Mouse (Mus musculus) large intestine, adult 2 months (tissue): ENCODE data around the gene Olfr1391. TPM values are rescaled to one million over a fixed set of nuclear protein-coding genes. Genes with fewer than 3 reads are reported as not detected.
"Not testable (repeated sequence)": the region's sequence is repeated elsewhere in the genome, so short reads cannot be mapped to it uniquely, and the experiment has no call there.

ENCODE experiments used
- DNase-seq: peaks from one replicate; pipeline ENCODE4 v3.0.0-alpha.2; 2012; ENCODE audit warnings: low read depth, low spot score
- WGBS: fragments of 180-500 bp; shearing (Covaris S2); methylation state at CpG from one replicate; pipeline ENCODE4 v1.1.7; 2018; 5-methylcytosine and 5-hydroxymethylcytosine counted together
- polyA plus RNA-seq: library from polyadenylated mRNA; depleted of rRNA; stranded (reverse); fragments of >200 nt; gene quantifications from 2 replicates; pipeline ENCODE4 v1.2.3, GENCODE M21; 2012; rRNA removed

Olfr1391 gene
- polyA plus RNA-seq, result not detected in 2 replicates

DNA sequence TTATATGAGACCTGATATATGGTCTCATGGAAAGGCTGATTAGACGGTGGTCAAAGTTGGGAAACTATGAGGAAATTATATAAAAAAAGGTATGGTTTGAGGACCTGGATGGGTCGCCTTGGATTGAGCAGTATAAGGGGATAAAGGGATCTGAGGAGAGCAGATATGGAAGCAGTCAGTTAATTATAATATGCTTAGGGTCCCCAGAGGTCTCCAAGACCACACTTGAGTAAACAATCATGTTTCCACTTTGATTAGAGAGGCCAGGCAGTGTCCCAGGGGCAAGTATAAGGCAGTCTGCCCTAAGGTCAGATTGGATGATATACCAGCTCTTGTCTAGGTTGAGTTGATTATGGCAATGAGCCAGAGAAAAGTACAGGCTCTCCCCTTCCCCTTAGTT is at the start of gene Olfr1391:
TSS of gene Olfr1391 (plus strand) at position 301 of the 400 bp plus-strand sequence.
- WGBS, result 69% methylated on average over 2 of the region's 2 CpGs
- no peak for DNase-seq

DNA sequence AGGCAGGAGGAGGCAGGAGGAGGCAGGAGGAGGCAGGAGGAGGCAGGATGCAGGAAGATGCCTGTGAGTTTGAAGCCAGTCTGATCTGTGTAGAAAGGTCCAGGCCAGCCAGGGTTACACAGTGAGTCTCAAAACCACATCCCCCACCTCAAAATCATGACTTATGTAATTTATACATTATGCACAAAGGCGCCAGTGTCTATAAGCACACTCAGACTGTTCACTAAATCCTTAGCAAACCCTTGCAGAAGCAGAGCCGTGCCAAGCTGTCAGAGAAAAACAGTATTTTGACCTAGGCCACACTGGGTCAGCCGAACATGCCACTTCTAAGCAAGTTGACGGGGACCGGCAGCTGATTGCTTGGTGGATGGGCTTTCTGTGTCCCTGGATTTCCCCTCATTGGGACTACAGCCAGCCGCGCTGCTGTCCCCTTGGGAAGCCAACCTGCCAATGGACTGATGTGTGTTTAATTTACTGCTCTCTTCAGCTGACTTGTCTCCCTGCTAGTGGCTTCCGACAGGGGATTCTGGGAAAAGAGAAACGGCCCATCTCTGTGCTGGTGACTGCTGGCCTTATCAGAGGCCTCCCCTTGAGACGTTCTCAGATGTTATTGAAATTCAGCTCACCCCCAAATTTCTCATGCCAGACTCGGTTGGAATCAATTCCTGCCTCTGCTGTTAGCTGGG is 48.6 kb upstream of the Olfr1391 start:
- 75% methylated on average over 11 of the region's 11 CpGs for WGBS
- no peak for DNase-seq

DNA sequence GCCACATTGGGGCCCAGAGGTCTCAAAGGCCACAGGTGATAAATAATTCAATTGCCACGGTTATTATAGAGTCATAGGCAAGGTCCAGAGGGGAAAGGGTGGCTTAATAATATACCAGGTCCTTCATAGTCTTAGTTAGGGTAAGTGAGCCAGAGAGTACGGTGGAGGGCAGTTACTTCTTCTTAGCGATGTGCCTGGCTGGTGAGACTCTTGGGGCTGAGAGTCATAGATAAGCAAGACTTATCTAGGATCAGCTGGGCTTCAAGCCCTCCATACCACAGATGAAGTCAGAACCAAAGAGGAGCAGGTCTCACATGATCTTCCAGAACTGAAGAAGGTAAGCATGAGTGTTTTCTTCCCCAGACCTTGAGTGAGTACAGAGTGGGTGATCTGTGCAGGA is 44.3 kb upstream of the Olfr1391 start, which contains the start of gene Olfr1393:
TSS of gene Olfr1393 (plus strand) at position 83 of the 400 bp plus-strand sequence.
- 70% methylated on average over 3 of the region's 3 CpGs for WGBS
- DNase-seq, result no peak

GRCm38 (mm10) chr11:49284982-49285381 is 37.6 kb upstream of the Olfr1391 start, which contains the start of gene Olfr1392:
TSS of gene Olfr1392 (plus strand) at chr11:49285282.
- not testable (repeated sequence) for DNase-seq
- 24% methylated on average over 1 of the region's 1 CpGs for WGBS

DNA sequence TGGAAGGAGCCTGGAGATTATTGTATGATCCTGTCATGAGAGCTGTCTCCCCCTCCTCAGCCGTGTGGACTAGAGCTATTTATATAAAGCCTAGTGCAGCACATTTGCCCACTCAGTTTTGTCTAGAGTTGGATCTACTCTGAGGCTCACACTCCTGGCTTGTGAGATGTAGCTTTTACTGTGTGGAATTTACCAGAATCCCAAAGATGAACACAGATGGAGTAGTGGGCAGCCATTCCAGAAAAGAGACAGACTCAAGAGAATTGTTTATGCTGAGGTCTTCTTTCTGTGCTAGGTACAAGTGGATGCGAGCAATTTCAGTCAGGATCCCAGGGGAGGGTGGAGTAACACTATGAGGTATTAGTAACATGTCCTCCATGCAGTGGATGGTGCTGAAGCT is 35.3 kb upstream of the Olfr1391 start:
- WGBS, result 64% methylated on average over 2 of the region's 2 CpGs
- no peak for DNase-seq

GRCm38 (mm10) chr11:49292777-49293176 is 29.8 kb upstream of the Olfr1391 start:
- WGBS, result 75% methylated on average over 3 of the region's 3 CpGs

DNA sequence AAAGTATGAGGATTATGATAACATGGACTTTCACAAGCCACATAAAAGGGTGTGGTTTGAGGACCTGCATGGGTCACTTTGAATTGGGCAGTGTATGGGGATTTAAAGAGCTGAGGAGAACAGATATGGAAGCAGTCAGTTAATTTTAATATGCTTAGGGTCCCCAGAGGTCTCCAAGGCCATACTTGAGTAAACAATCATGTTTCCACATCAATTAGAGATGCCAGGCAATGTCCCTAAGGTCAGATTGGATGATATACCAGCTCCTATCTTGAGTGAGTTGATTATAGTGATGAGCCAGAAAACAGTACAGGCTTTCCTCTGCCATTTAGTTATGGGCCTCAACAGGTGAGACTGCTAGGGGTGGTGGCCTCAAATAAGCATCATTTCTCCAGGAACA is 18.1 kb upstream of the Olfr1391 start, which contains the start of gene Olfr10:
TSS of gene Olfr10 (plus strand) at position 301 of the 400 bp plus-strand sequence.
- no peak for DNase-seq

More at GRCm38 (mm10) chr11:49292777-49293176, 29.8 kb upstream of the Olfr1391 start:
- no peak for DNase-seq

DNA sequence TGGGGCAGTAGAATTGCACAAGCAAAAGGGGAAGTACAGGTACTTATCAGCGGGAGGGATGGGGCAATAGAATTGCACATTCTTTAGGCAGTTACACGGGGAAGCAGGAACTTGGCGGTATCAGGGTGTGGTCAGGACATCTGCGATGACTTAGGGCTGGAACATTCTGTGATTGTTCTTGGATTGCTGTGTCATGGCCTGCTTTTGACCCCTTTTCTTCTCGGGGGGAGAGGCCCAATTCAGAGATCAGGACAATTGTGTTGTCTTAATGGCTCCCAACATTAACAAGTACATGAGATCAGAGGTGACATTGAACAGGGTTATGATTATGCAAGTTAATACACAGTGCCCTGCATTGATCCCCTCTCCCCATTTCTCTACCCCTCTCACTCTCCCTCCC is 14.0 kb upstream of the Olfr1391 start:
- not testable (repeated sequence) for DNase-seq
- WGBS, result 39% methylated on average over 5 of the region's 5 CpGs

- no peak for DNase-seq
- WGBS, result 77% methylated on average over 3 of the region's 3 CpGs
These were observed 4.2 kb downstream of the Olfr1391 start for GRCm38 (mm10) chr11:49326726-49327125.

- 66% methylated on average over 1 of the region's 1 CpGs for WGBS
- no peak for DNase-seq
These were observed 7.1 kb downstream of the Olfr1391 start for GRCm38 (mm10) chr11:49329686-49330085.

- no peak for DNase-seq
- WGBS, result 82% methylated on average over 1 of the region's 1 CpGs
These were observed 12.3 kb downstream of the Olfr1391 start, which contains the start of gene Olfr1390 for GRCm38 (mm10) chr11:49334888-49335287. TSS of gene Olfr1390 (plus strand) at chr11:49335188.

- no peak for DNase-seq
- WGBS, result 54% methylated on average over 4 of the region's 4 CpGs
These were observed 14.7 kb downstream of the Olfr1391 start for GRCm38 (mm10) chr11:49337150-49337832.

Other genes starting within 250 kb of the Olfr1391 start
- 26.9 and 30.2 TPM in 2 replicates for gene Ifi47, start 246.2 kb upstream of the Olfr1391 start, polyA plus RNA-seq
- gene Olfr1396, start 207.9 kb upstream of the Olfr1391 start, polyA plus RNA-seq, result not detected in 2 replicates
- gene Olfr1395, start 180.5 kb upstream of the Olfr1391 start, polyA plus RNA-seq, result not detected in 2 replicates
- not detected in 2 replicates for gene Olfr1394, start 168.4 kb upstream of the Olfr1391 start, polyA plus RNA-seq
- 0.10 and 0.30 TPM in 2 replicates for gene Btnl9, start 135.6 kb upstream of the Olfr1391 start, polyA plus RNA-seq
- gene Zfp62, start 119.5 kb upstream of the Olfr1391 start, polyA plus RNA-seq, result 1.1 and 1.8 TPM in 2 replicates
- 120 and 150 TPM in 2 replicates for gene Mgat1, start 78.6 kb upstream of the Olfr1391 start, polyA plus RNA-seq
- 0.19 and 0.32 TPM in 2 replicates for gene Olfr1393, start 44.4 kb upstream of the Olfr1391 start, polyA plus RNA-seq
- gene Olfr1392, start 37.5 kb upstream of the Olfr1391 start, polyA plus RNA-seq, result 0.18 and 0.29 TPM in 2 replicates
- gene Olfr10, start 18.0 kb upstream of the Olfr1391 start, polyA plus RNA-seq, result not detected in 2 replicates
- gene Olfr1390, start 12.4 kb downstream of the Olfr1391 start, polyA plus RNA-seq, result not detected in 2 replicates
- gene Olfr1389, start 100.3 kb downstream of the Olfr1391 start, polyA plus RNA-seq, result not detected in 2 replicates
- gene Olfr1388, start 113.9 kb downstream of the Olfr1391 start, polyA plus RNA-seq, result 0.31 and 1.8 TPM in 2 replicates
- not detected in 2 replicates for gene Olfr1387, start 132.6 kb downstream of the Olfr1391 start, polyA plus RNA-seq
- gene Olfr1386, start 142.3 kb downstream of the Olfr1391 start, polyA plus RNA-seq, result not detected in 2 replicates
- not detected in 2 replicates for gene Olfr1385, start 166.3 kb downstream of the Olfr1391 start, polyA plus RNA-seq
- gene Olfr1384, start 184.0 kb downstream of the Olfr1391 start, polyA plus RNA-seq, result not detected in 2 replicates
- gene Olfr1383, start 196.9 kb downstream of the Olfr1391 start, polyA plus RNA-seq, result not detected in 2 replicates
- gene Olfr1382, start 205.5 kb downstream of the Olfr1391 start, polyA plus RNA-seq, result not detected in 2 replicates
- gene Olfr1381, start 220.7 kb downstream of the Olfr1391 start, polyA plus RNA-seq, result not detected in 2 replicates
- gene Olfr1380, start 234.1 kb downstream of the Olfr1391 start, polyA plus RNA-seq, result not detected in 2 replicates